Mouse (Mus musculus): ENCODE results near the gene Patl2.
"Not testable (repeated sequence)": the region's sequence is repeated elsewhere in the genome, so short reads cannot be mapped to it uniquely, and the experiment has no call there.

Patl2 gene

DNA sequence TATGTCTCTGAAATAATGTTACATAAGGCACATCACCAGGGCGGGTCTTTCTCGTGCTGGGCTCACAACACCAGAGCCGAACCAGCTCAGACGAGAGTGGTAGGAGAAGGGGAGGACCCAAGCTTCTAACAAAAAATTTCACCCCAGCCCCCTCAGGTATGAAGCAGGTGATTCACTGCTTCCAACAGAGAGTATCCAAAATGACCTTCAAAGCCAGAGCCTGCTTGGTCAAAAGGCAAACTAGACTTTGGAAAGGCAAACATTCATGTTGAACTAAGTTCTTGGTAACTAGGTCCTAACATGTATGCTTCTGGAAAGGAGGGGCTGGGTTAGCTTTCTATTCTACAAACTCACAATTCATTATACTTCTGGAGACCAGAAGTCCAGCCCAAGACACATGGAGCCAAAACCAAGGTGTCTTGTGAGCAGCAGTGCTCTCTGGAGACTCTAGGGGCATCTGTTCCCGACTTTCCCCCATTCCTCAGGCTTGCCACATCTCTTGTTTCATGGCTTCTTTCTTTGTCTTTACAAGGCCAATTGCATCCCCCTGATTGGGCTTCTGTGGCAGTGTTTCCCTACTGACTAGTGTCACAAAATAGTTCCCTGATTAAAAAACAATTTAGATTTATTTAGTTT is 44.5 kb downstream of the Patl2 start:
- no peak for DNase-seq

GRCm38 (mm10) chr2:122140815-122141214 is 45.2 kb downstream of the Patl2 start:
- DNase-seq = no peak

DNA sequence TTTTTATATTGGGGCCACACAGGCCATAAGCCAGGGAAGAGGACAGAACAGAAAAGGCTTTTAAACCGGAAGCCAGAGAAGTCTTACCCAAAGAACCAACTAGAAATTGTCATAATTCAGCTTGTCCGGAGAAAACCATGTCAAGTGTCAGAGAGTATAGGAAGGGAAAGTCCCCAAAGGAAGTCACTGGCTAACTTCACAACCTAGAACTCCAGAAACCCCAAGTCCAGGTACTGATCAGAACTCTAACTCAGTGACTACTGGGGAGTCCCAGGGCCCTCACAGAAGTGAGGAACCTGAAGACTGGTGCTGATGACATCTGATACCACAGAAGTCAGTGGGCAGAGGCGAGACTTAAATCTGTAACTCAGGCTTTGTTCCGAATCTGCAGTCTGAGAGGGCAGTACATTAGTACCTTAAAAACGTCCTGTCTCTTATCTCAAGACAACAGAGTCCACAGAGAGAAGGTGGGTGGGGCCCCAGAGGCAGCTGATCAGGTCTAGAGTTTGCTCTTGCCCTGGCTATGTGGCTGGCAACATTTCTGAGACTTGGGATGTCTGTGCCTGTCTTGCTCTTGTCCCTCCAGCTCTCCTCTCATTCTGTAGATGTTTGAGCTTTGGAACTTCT is 48.0 kb downstream of the Patl2 start:
- no peak for DNase-seq

- DNase-seq = no peak
Observed at GRCm38 (mm10) chr2:122132618-122133017, 53.4 kb downstream of the Patl2 start.

GRCm38 (mm10) chr2:122132078-122132477 is 53.9 kb downstream of the Patl2 start:
- DNase-seq = no peak

DNA sequence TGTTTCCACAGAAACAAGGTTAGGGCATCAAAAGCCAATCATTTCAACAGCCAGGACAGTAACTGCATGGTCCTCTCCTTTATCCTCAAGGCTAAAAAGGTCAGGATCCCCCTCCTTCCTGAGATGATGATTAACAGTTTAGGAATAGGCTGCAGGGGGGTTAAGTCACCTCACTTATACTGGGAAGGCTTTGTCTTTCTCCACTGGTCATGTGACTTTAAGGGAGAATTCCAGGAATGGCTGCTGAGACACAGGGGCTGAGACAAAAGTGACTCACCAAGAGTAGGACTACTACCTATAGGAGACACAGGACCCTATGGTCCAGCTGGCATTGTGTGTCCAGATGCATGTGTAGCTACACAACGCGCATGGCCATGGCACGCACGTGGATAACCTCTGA is 58.4 kb downstream of the Patl2 start:
- no peak for DNase-seq

DNA sequence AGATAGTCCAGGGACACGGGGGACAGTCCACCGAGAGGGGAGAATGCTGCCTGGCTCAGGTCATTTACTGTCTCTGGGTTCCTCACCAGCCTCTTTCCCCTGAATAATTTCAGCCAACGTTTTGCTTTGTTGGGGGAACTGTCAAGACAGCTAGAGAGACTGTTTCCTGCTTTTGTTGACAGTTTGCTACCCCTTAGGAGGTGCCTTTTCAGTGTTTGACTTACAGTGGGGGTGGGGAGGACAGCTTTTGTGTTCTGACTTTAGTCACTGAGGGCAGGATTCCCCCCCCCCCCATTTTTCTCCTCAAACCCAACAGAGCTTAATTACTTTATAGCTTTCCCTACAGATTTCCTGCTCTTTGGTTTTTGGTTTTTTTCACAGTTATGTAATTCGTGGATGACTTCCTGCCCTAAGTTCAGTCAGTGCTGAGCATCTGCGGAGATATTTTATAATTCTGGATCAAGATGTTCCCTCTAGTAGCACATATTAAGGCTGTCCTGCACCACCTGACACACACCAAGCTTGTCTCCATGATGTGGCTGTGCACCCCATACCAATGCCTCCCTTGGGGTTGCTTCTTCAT is 59.1 kb downstream of the Patl2 start:
- no peak for DNase-seq

GRCm38 (mm10) chr2:122125680-122126572 is 60.1 kb downstream of the Patl2 start:
- DNase-seq = no peak

DNA sequence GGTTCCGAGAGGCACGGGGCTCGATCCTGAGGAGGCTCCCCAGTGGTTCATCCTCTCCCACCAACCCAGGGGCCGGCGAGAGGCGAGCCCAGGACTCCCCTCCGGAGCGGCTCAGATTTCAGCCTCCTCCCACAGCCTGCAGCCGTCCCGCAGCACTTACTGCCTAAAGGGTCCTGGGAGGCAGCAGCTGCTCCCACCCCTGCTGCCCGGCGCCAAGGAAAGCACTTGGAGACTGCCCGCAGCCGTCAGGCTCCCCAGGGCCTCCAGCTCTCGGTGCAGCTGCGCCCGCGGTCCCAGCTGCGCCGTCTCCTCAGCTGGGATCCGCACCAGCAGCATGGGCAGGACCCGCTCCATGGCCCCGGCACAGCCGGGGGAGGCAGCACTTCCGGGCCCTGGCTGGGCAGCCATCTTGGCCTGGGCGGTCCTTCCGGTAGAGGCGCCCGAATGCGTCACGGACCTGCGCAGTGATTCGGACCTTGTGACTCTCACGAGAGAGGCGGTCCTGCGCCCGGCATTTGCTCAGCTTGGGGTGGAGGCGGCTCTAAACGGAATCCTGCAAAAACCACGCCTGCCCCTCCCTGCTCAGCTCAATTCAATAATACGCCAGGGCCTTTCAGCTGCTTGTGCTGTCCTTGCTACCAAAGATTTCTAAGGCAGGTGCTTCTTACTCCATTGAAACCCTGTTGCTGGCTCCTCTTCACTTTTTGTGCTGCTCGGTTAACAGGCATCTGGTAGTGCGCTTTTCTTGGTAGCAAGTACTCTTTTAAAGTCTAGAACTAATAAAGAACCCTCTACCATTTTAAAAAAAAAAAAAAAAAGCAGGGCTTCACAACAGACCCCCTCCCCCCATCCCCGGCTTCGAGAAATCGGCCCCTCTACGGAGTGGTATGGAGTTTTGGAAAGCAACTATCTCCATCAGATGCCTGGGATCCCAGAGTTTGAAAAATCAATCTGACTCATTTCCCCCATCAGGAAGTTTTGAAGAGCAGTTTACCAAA is 67.7 kb downstream of the Patl2 start, which contains the start of gene Spg11:
Spg11 (minus strand) TSS at position 426 of the 998 bp plus-strand sequence.
- peak; percentile 95 for DNase-seq

DNA sequence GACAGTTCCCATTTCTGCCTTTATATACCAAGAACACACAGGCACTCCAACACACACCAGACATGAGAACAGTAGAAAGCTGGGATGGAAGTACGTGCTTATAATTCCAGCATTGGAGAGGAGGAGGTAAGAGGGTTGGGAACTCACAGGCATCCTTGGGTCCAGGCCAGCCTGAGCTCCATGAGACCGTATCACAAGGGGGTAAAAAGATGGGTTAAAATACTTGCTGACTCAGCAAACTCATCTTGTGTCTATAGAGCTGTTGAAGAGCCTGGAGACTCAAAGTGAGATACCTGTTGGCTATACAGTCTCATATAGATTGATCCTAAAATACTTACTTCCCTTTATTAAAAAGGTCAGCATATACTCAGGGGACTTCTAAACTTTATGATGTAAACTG is 69.1 kb downstream of the Patl2 start:
- no peak for DNase-seq

DNA sequence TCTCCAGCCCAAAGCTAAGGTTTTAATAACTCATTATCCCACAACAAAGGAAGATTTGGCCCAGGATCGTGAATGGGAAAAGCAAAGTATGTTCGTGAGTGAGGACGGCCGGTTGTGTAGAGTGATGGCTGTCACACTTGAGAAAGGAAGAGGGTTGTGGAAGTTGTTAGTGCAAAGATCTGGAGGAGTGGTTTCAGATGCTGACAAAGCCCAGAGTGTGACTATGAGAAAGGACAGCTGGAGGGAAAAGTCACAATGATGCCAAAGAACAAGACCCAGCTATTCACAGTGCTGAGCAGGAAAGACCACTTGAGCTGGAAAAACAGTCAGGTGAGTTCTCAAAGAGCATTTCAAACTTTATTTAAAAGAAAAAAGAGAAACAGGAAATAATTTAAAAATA is 76.3 kb downstream of the Patl2 start:
- no peak for DNase-seq

GRCm38 (mm10) chr2:122108101-122108500 is 77.9 kb downstream of the Patl2 start:
- no peak for DNase-seq

GRCm38 (mm10) chr2:122102070-122102469 is 83.9 kb downstream of the Patl2 start:
- peak in 1 of 2 experiments; percentile 24 for DNase-seq

DNA sequence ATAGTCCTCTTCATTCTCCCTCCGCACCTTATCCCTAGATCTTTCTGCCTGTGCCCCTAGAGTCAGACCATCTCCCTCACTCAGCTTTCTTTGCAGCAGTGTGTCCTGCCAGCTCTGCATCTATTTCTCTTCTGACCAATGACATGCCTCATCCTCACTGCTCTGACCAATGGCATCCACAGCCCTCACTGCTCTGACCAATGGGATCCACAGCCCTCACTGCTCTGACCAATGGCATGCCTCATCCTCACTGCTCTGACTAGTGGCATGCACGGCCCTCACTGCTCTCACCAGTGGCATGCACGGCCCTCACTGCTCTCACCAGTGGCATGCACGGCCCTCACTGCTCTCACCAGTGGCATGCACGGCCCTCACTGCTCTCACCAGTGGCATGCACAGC is 88.3 kb downstream of the Patl2 start:
- not testable (repeated sequence) for DNase-seq

- no peak for DNase-seq
Observed at GRCm38 (mm10) chr2:122093844-122094243, 92.1 kb downstream of the Patl2 start.

DNA sequence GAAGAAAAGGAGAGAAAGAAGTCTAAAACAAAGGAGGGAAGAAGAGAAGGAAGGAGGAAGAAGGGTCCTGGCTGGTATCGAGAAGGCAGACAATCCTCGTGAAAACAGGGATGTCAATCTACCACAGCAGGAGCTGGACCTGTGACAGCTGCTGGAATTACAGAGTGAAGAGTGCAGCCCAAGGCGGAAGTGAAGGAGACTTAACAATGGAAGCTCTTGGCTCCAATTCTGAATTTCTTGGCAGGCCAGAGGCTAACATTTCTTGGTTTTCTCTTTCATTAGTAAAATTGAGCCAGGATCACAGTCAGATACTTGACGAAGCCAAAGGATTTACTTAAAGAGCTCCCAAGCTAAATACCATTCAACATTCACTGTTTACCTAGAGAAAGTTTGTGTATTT is 99.5 kb downstream of the Patl2 start:
- no peak for DNase-seq

DNA sequence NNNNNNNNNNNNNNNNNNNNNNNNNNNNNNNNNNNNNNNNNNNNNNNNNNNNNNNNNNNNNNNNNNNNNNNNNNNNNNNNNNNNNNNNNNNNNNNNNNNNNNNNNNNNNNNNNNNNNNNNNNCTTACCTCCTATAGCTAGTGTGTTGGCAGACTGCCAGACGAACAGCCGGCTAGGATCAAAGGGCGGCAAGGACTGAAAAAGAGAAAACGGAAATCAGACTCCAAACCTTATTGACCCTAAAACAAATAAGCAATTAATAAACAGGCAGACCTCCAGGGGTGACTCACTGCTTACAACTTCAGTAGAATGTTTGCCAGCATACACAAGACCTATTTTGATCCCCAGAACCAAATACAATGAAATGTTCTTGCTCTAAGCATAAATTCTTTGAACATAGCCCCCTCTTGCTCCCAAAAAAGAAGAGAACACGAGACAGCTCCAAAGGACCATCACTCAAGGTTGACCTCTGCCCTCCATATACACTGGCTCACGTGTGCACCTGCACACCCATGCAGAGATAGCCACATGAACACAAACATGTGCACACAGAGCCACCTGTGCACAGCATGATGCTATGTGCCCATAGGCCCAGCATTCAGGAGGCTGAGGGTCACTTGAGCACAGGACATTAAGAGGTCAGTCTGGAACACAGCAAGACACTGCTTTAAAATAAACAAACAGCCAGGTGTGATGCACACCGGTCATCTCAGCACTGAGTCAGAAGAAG is 104.1 kb downstream of the Patl2 start:
- no peak for DNase-seq

All from spleen, adult 18-20 months (tissue).